Mouse (Mus musculus): ENCODE data around the gene Cd2bp2. TPM values are rescaled to one million over a fixed set of nuclear protein-coding genes. Genes with fewer than 3 reads are reported as not detected.

Gene Cd2bp2
- total RNA-seq, 1 experiment from 2014 or later: 65.9 TPM

DNA sequence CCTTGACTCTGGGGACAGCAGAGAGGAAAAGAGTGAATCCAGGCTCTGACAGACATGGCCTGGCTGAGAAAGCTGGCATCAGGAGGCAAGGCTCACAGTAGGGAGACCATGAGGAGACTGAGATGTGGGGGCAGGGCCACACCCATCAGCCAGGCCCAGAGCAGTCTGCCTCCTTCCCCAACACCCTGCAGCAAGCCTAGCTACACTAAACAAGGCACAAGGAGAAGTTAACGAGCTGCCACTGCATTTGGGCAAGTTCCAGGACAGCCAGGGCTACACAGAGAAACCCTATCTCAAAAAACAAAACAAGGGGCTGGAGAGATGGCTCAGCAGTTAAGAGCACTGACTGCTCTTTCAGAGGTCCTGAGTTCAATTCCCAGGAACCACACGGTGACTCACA, 53.6 kb downstream of the Cd2bp2 start:
- no peak for DNase-seq

Other genes starting within 250 kb of the Cd2bp2 start
- 1.6 and 2.5 TPM in 2 replicates for gene Asphd1, start 246.5 kb downstream of the Cd2bp2 start, total RNA-seq (2021)
- 91.1 and 128 TPM in 2 replicates for gene Sez6l2, start 245.5 kb downstream of the Cd2bp2 start, total RNA-seq (2021)
- gene Cdipt, start 220.1 kb downstream of the Cd2bp2 start, total RNA-seq (2021): 95.1 and 99.5 TPM in 2 replicates
- 0.71 and 2.0 TPM in 2 replicates for gene Cdiptos, start 220.0 kb downstream of the Cd2bp2 start, total RNA-seq (2021)
- gene Mvp, start 181.4 kb downstream of the Cd2bp2 start, total RNA-seq (2021): 102 and 118 TPM in 2 replicates
- gene Pagr1b, start 179.6 kb downstream of the Cd2bp2 start, total RNA-seq (2021): 1.7 and 2.8 TPM in 2 replicates
- gene Pagr1a, start 178.7 kb downstream of the Cd2bp2 start, total RNA-seq (2021): 13.4 and 28.2 TPM in 2 replicates
- 31.0 and 44.0 TPM in 2 replicates for gene Gm42742, start 175.0 kb downstream of the Cd2bp2 start, total RNA-seq (2021)
- 2.2 and 5.1 TPM in 2 replicates for gene Prrt2, start 174.8 kb downstream of the Cd2bp2 start, total RNA-seq (2021)
- 167 and 171 TPM in 2 replicates for gene Maz, start 169.0 kb downstream of the Cd2bp2 start, total RNA-seq (2021)
- gene Kif22, start 153.6 kb downstream of the Cd2bp2 start, total RNA-seq (2021): 9.5 and 15.0 TPM in 2 replicates
- gene Zg16, start 108.7 kb downstream of the Cd2bp2 start, total RNA-seq (2021): not detected in 2 replicates
- gene AI467606, start 104.7 kb downstream of the Cd2bp2 start, total RNA-seq (2021): 0.43 and 1.1 TPM in 2 replicates
- 0.21 TPM in 1 of 2 replicates, not detected in the other for gene Qprt, start 73.8 kb downstream of the Cd2bp2 start, total RNA-seq (2021)
- gene Spn, start 58.2 kb downstream of the Cd2bp2 start, total RNA-seq (2021): 0.55 and 1.0 TPM in 2 replicates
- gene Tbc1d10b, start 12.4 kb upstream of the Cd2bp2 start, total RNA-seq (2021): 51.9 and 53.1 TPM in 2 replicates
- gene Mylpf, start 12.8 kb upstream of the Cd2bp2 start, total RNA-seq (2021): 4.1 and 4.4 TPM in 2 replicates
- gene Zfp553, start 37.0 kb upstream of the Cd2bp2 start, total RNA-seq (2021): 14.7 and 15.2 TPM in 2 replicates
- 8.3 and 12.9 TPM in 2 replicates for gene Sept1, start 37.1 kb upstream of the Cd2bp2 start, total RNA-seq (2021)
- 26.9 and 36.0 TPM in 2 replicates for gene Zfp771, start 48.2 kb upstream of the Cd2bp2 start, total RNA-seq (2021)
- gene Dctpp1, start 64.7 kb upstream of the Cd2bp2 start, total RNA-seq (2021): 39.8 and 50.7 TPM in 2 replicates
- gene Sephs2, start 78.0 kb upstream of the Cd2bp2 start, total RNA-seq (2021): 114 and 117 TPM in 2 replicates
- gene Itgal, start 100.2 kb upstream of the Cd2bp2 start, total RNA-seq (2021): 0.57 and 1.0 TPM in 2 replicates
- gene Zfp768, start 149.5 kb upstream of the Cd2bp2 start, total RNA-seq (2021): 31.4 and 32.8 TPM in 2 replicates
- 8.3 and 11.2 TPM in 2 replicates for gene Zfp747, start 180.0 kb upstream of the Cd2bp2 start, total RNA-seq (2021)
- 5.3 and 5.9 TPM in 2 replicates for gene 9130019O22Rik, start 191.1 kb upstream of the Cd2bp2 start, total RNA-seq (2021)
- gene E430018J23Rik, start 197.6 kb upstream of the Cd2bp2 start, total RNA-seq (2021): 9.6 and 10.7 TPM in 2 replicates
- gene Zfp764, start 210.8 kb upstream of the Cd2bp2 start, total RNA-seq (2021): 7.5 and 8.0 TPM in 2 replicates
- 13.3 and 23.3 TPM in 2 replicates for gene Zfp688, start 226.0 kb upstream of the Cd2bp2 start, total RNA-seq (2021)

Measured in adrenal gland, postnatal 25 days (tissue).